Mouse (Mus musculus) testis, postnatal 10 days (tissue): ENCODE measurements around the gene Dusp11.

ENCODE experiments used
- DNase-seq: peaks from one replicate; pipeline ENCODE4 v3.0.0; 2021; ENCODE audit warnings: low spot score

The Dusp11 gene

DNA sequence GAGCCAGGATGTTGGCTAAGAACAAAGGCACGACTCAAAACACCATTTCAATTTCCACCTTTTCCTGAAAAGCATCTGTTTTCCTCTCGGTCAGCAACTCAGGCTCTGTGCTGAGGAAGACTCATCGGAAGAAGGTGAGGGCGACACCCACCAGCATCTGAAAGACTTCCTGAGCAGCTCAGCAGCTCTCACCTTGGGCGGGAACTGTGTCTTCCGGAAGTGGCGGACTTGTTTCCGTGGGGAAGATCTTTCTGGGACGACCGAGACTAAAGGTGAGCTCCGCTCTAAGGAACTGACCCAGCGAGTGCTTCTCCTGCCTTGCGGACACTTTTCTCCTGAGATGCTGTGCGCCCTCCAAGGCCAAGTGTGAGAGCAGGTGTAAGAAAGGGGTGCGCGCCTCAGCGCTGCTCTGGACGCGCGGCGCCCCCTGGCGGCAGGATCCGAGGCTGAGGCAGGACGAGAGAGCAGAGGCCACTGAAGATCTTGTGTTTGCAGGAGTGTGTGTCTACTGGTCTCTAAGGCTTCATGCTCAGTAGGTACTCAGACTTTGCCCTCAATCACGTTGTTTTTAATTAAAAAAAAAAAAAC, 66.3 kb downstream of the Dusp11 start:
- peak; percentile 56 for DNase-seq
